Mouse (Mus musculus): Measurements from ENCODE around the gene Itga5.

GRCm38 (mm10) chr15:103362333-103362732 lies 4.2 kb downstream of the Itga5 start:
- no peak for TF ChIP-seq USF2 (conservative IDR thresholded peaks at IDR 0.05; ENCODE audit: low read depth, low read length)
- no peak for TF ChIP-seq MYC (IDR thresholded peaks at IDR 0.05; ENCODE audit: low read depth, low read length)
- no peak for TF ChIP-seq HCFC1 (IDR thresholded peaks at IDR 0.05; ENCODE audit: low read depth, low read length)
- no peak for TF ChIP-seq CHD1 (IDR thresholded peaks at IDR 0.05; ENCODE audit: low read depth, low read length)
- no peak for TF ChIP-seq USF1 (IDR thresholded peaks at IDR 0.05; ENCODE audit: low read depth, low read length)
